Mouse (Mus musculus): Measurements from ENCODE around the gene 1810010D01Rik.

The 1810010D01Rik gene

DNA sequence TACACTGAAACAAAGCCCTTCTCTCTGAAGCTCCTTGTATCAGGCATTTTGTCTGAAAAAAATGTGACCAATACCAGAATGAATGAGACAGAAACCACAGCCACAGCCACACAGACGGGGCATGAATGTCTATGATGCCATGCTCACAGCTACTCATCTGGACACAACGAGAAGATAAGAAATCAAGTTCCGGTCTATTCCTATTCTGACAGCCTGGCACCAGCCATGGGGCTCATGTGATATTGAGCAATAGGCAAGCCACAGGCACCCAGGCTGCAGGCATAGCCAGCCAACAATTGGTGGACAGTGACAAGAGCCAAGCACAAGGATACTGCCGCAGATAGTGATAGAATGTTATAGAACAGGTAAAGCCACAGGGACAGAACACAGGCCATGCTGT lies 7.6 kb upstream of the 1810010D01Rik start:
- no peak for DNase-seq (ENCODE audit: low read depth, low spot score)

DNA sequence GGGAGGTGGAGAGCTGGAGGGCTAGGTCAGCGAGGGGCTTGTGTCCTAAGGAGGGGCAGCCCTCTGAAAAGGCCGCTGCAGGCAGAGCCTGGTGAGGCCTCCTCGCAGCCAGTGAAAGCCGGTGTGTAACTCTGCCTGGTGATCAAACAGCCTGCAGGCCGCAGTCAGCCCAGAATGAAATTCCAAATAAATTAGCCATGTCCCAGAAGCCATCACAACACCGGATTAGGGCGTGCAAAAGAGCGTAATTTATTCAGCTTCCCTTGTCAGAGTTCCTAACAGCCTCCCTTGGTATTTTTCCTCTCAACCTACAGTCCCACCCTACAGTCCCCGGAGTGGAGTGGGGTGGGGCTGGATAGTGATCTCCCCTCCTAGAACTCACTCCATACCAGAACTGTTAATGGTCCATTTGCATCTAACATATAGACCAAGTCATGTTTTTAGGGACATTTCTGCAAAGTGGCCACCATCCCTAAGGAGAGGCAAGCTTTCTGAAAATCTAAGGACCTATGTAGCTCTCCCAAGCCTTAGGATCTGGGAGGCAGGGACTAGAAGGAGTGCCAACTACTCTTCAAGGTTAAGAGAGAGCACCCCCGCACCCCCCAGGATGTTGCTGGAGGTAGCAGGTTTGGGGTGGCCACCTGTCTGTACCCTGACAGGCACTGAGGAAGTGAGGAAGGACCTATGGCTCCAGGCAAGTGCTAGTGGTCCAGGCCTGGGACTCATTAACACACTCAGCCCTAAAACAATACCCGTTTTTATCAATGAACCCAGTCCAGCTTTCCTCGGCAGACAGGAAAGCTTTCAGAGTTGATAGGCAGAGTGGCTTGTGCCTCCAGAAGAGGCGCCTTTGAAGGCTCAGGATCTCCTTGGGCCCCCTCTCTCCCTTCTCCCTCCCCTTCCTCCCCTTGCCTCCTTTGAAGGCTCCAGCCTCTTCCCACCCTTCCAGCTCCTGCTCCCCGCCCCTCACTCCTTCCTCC lies 4.1 kb upstream of the 1810010D01Rik start:
- DNase-seq (ENCODE audit: low read depth, low spot score): peak; percentile 54

DNA sequence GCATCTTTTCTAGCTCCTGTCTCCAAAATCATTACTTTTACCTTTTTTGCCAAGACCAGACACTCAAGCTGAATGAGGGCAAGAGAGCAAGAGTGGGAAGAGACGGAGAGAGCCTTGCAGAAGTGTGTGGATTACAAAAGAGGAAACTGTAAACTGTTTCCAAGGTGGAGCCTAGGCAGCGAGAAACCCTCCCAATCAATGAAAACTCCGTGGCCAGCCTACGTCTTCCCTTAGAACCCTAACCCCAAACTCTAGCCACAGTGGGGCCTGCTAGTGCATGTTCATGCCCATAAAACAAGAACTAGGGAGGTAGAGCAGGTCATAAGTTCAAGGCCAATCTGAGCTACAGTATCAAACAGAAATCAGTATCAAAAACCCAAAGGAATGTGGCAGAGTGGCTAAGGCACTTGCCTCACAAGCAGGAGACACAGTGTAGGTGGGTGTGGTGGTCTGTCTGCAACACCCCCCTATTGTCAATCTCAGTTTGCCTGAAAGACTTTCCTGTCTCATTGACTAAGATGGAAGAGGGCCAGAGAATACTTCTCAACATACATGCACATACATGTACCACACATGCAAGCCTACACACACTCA lies 2.7 kb upstream of the 1810010D01Rik start:
- DNase-seq (ENCODE audit: low read depth, low spot score): peak; percentile 81

DNA sequence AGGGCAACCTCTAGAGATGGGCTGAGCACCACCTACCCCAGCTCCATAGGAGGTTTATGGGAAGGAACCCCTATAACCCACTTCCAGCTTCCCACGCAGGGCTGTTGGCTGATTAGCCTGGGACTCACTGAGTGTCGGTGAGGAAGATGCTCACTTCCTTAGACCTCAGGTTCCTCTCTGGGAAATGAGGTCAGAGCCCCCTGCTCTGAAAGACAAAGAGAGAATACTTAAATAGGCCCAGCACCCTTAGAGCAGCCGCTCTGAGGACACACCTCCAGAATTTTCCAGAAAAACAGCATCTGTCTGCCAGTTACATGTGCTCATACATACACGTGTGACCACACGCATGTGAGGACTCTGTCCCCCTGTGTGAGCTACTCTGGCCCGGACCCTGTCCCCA lies 1.1 kb downstream of the 1810010D01Rik start:
- no peak for DNase-seq (ENCODE audit: low read depth, low spot score)

DNA sequence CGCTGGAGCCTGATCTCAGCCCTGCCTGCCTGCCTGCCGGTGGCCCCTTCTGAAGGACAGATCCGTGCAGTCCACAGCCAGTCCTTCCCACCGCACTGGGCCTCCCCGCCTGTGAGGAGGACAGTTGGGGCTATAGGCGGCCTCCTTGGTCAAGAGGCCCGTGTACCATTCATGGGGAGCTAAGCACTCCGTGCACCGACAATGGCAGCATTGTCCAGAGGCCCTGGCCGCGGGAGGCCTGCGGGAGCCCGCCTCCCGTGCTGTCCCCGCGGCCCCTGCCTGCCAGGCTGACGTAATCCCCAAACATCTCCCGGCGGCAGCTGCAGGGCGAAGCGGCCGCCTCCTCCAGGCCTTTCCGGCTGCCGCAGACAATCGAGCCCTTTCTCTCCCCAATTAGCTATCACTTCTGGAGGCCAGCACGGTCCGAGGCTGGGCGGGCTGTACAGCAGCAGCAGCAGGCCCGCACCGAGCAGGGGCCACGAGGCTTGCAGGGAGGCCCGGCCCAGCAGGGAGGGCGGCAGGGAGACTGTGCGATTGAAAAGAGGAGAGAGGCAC lies 1.8 kb downstream of the 1810010D01Rik start:
- peak; percentile 18 for DNase-seq (ENCODE audit: low read depth, low spot score)

DNA sequence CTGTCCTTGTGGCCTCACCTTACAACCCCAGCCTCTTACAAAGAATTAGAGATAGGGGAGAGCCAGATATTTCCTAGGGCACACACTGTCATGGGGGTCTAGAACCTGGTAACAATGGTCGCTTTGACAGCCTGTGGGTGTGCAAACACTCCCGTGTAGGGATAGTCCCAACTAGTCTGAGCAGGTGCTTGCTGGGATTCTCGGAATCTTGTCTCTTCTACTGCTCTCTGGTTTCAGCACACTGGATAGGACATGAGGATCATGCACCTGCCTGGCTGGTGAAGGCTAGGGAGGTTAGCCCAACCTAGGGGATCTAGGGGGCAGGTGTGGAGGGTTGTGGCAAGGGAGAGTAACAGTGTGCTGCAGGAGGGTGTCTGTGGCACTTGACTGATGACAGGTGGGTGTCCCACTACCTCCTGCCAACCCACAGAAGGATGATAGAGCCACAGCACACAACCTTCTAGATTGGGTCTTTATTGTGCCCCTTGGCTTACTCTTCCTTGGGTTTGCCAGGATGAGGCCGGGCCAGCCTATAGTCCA lies 2.5 kb downstream of the 1810010D01Rik start:
- DNase-seq (ENCODE audit: low read depth, low spot score): no peak

DNA sequence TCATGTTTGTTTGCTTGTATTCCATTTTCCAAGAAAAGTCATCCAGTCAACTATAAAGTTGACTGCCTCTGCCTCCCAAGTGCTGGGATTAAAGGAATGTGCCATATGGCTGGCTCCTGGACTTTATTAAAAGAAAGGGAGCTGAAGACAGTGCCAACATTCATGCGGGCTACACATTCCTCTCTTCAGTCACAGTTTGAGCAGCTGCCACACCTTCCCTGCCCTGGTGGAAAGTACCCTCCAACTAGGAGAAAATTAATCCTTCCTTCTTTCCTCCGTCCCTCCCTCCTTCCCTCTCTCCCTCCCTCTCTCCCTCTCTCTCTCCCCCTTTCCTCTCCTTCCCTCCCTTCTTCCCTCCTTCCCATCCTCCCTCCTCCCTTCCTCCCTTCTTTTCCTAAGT lies 8.2 kb downstream of the 1810010D01Rik start:
- DNase-seq (ENCODE audit: low read depth, low spot score): no peak

DNA sequence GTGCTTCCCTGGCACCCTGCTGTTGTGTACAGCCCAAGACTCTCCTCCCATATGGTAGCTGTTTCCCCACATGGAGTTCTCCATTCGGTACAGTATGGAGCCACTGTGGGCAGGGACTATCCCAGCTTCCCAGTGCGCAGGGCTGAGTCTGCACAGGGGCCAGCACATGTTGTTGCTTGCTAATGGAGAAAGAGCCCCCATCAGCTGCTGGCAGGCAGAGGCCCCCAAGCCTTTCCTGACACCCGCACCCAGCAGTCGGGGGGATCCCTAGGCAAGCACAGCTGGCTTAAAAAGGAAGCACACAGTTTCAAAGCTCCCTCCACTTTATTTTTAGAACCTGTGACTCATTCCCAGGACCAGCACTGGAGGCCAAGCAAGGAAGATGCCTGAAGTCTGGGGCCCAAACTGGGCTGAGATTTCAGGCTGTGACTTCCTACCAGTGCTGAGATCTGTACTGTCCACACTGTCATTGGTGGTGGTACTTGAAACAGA lies 9.7 kb downstream of the 1810010D01Rik start:
- no peak for DNase-seq (ENCODE audit: low read depth, low spot score)

DNA sequence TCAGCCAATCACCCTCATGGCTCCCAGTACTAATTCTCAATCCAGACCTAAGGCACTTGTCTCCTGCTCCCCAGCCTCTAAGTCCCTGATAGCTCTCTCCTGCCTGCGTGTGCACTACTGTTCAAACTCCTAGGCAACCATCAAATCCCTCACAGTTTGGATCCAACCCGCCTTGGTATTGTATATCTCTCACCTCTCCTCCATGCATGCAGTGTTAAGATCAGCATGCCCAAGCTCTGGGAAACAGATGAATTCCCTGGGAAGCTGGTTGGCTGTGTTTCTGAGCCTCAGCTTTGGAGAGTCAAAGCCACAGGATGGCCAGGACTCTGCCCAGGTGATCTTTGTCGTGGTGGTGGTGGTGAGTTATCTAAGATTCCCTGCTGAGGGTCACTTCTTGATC lies 10.2 kb downstream of the 1810010D01Rik start:
- DNase-seq (ENCODE audit: low read depth, low spot score): no peak

DNA sequence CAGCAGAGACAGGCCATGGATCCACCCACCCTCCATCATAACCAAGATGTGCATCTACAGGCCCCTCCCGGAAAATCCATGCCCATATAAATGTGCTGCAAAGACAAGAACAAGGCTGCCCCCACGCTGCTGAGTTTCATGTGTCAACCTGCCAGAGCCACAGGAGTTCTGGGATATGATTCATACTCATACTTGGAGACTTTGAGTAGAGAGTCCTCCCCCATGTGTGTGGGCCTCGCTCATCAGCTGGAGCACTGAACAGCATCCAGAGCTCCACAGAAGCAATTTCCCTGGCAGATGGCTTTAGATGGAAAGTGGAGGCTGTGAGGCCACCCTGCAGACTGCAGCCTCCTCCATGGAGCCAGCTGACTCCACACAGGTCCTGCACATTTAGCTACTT lies 10.9 kb downstream of the 1810010D01Rik start:
- no peak for DNase-seq (ENCODE audit: low read depth, low spot score)

DNA sequence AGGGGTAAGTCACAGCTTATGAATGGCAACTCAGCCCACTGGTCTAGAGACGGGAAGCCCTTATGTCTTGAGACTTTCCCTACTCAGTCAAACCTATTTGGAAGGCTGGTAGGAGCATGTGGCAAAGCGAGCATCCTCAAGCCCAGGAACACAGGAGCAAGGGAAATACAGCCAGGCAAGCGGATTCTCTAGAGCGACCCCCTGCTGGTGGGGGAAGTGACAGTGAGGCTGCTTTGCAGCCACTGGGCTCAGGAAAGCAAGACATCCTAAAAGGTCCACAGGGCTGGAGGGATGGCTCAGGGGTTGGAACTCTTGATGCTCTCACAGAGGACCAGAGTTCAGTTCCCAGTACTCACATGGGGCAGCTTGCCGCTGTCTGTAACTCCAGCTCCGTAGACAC lies 11.6 kb downstream of the 1810010D01Rik start:
- DNase-seq (ENCODE audit: low read depth, low spot score): peak; percentile 13

DNA sequence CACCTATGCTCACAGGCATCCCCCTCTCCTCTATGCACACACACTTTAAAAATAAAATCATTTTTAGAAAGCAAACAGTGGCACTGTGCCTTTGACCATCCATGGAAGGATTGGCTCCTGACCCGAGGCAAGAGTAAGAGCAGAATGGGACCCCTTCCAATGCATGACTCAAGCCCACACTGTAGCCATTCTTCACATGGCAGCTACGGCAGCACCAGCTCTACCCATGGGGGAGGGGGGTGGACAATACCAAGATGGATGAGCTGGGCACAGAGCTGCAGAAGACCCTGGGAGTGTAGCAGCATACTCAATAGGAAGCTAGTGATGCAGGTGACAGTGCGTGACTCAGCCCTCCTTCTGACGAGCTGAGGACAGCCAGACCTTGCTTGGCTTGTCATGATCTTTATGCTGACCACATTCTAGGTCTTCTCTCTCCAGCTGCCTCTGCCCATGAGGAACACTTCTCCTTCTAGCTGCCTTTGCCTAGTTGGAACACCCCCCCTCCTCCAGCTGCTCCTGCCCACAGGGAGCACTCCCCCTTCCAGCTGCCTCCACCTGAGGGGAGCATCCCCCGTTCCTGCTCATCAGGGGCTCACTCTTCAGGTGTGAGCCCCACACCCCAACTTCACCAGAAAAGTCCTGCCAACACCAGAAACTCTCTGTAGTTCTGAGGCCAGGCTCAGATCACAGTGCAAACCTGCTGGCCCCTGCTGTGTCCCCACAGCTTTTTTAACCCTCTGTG lies 12.6 kb downstream of the 1810010D01Rik start:
- no peak for DNase-seq (ENCODE audit: low read depth, low spot score)

DNA sequence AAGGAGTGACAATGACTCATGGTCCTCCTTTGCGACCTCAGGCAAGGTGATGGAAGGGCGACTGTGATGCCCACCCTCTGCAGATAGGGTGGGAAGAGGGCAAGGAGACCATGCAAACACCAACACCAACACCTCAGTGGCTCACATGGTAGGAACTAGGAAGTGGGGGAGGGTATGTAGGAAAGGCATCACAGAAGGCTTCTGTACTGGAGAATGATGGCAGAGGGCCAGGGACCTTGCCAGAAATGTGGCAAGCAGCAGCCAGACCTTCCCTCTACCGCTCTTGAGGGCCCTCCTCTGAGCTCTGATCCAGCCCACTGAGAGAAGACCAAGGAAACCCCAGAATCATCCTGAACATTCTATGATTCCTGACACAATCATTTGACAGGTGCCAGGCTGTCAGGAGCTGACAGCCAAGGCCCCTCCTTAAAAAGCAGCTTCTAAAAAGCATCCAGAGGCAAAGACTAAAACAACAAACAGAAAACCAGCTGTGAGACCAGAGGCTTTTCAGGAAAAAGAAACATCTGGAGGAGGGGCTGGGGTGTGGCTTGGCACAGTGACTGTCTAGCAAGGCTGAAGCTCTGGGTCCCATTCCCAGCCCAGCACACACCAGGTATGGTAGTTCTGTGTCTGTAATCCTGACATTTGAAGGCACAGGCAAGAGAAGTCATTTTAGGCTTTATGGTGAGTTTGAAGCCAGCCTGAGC lies 13.3 kb downstream of the 1810010D01Rik start:
- DNase-seq (ENCODE audit: low read depth, low spot score): no peak

DNA sequence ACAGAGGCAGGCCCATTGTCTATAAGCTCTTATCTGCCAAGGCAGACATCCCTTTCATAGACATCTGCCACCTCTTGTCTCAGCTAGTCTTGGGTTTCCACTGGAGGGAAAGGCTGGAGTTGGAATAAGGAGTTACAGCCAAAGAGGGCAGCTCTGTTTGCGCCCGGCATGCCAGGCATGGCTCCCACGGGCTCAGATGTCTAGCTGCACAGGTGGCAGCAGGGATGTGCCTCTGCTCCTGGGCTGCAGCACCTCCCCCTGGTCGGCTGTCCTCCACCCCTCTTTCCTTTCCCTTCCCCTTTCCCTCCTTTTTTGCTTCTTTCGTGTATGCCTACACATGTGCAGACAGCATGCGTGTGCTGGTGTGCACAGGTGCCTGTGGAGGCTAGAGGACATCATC lies 15.1 kb downstream of the 1810010D01Rik start:
- no peak for DNase-seq (ENCODE audit: low read depth, low spot score)

DNA sequence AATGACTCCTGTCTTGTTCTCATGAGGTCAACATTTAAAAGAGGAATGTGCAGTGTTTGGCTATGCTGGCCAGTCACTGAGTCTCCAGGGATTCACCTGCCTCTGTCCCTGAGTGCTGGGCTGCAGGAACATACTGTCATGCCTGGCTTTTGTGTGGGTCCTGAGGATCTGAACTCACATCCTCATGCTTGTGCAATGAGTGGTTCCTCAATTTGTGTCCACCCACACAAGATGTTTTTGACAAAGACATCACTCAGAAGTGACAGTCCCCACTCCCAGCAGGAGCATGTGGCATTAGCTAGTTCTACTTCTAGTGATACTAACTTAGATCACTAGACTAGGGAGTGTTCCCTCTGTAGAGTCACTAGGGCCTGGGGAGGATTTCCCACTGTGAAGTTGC lies 17.4 kb downstream of the 1810010D01Rik start:
- DNase-seq (ENCODE audit: low read depth, low spot score): no peak

DNA sequence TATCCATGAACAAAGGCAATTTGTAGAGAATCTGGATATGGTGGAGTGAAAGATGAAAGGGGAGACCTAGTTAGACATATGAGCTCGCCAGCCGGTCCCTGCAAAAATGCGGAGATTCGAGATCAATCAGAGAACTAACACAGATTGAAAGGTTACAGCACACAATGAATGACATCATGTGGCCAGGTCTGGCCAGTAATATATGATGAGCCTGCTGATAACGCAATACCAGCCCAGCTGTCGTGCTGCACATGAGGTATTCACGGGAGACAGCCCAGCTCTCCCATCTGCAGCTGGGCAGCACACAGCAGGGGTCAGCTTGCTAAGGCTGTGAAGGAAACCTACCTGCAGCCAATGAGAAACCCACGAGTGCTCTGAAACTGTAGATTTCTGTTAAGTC lies 18.6 kb downstream of the 1810010D01Rik start:
- DNase-seq (ENCODE audit: low read depth, low spot score): no peak

DNA sequence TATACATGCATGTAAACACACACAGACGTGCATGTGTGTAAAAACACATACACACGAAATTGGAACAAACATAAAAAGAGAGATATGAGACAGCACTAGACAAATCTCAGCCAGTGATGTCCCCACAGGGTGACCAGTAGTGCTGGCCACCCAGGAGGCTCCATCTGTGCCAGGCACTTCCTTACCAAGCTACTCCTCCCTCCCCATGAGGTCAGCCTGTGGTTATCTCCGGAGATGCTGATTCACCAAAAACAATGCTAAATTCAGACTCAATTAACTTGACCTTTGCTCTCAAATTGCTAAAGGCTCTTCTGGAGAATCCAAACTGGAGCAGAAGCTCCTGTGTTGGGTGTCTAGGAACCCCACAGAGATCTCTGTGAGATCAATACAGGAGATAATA lies 20.1 kb downstream of the 1810010D01Rik start:
- no peak for DNase-seq (ENCODE audit: low read depth, low spot score)

DNA sequence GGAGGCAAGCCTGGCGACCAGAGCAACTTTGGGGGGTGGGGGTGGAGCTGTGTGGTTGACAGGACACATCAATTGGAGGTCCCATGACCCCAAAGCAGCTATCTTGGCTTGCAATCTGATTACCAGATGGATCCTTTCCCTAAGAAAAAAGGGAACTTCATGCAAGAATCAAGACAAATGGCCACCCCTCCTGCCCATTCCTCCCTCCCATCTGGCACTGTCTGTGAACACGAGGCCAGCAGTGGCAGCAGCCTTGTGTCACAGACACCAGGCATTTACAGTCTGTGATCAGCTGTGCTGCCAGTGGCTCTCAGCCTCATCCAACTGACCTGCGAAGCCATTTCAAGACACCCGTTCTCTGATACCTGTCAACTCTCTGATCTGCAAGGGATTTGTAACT lies 25.5 kb downstream of the 1810010D01Rik start:
- DNase-seq (ENCODE audit: low read depth, low spot score): no peak

DNA sequence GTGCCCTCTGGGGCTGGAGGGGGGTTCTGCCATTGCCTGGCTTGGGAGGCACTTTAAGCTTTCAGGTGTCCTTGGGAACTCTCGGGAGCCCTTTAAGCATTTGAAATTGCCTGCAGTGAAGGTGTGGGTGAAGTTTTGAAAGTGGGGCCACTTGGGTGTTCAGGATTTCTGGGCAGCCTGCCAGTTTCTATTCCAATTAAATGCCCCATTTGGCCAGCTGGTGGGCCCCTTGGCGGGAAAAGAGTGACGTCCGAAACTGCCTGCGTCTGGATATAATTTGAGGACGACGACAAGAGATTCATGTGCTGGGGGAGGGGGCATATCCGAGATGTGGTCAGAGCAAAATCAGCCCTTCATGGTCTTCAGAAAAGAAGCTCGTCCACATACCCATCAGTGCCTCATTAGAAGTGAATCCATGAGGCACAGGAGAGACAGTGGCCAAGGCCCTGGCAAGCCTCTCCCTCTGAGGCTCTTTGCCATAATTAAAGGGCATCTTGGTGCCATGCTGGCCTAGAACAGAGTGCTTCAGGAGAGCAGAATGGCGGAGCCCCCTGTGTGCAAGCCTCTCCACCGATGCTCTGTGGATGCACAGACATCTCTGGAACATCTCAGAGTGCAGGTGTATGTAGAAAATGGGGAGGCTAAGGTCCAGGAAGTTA lies 26.4 kb downstream of the 1810010D01Rik start:
- no peak for DNase-seq (ENCODE audit: low read depth, low spot score)

DNA sequence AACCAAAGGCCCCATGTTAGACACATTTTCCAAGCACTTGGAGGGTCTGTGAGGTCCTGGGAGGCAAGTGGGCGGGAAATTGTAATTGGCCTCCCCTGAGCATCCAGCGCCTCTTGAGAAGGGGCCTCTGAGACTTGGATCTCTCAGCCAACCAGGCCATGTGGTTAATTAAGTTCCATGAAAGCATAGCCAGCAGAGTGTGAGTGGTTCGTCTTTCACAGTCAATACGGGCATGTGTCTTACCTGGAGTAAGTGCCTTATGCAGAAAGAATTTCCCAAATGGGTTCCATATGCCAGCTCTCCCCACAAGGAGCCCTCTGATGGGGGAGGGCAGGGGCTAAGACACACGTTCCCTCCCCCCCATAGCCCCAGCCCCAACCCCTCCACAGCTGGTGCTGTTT lies 28.2 kb downstream of the 1810010D01Rik start:
- DNase-seq (ENCODE audit: low read depth, low spot score): no peak

All from R1 (cell line).